Mouse (Mus musculus) urinary bladder, postnatal 14 days (tissue): ENCODE measurements around the gene Dnmt3l.
"Not testable (repeated sequence)": the region's sequence is repeated elsewhere in the genome, so short reads cannot be mapped to it uniquely, and the experiment has no call there.

Experiments
- DNase-seq: peaks from one replicate; pipeline ENCODE4 v3.0.0; 2021; ENCODE audit warnings: low spot score

Dnmt3l gene

GRCm38 (mm10) chr10:78086444-78087061 lies 44.8 kb downstream of the Dnmt3l start:
- DNase-seq, result no peak

GRCm38 (mm10) chr10:78087101-78087511 lies 45.4 kb downstream of the Dnmt3l start:
- DNase-seq, result no peak

- peak; percentile 30 for DNase-seq
Measured at GRCm38 (mm10) chr10:78090246-78090645, 48.5 kb downstream of the Dnmt3l start.

- DNase-seq, result no peak
Measured at GRCm38 (mm10) chr10:78090706-78091491, 49.2 kb downstream of the Dnmt3l start.

- DNase-seq, result peak; percentile 32
Measured at GRCm38 (mm10) chr10:78091865-78092724, 50.3 kb downstream of the Dnmt3l start.

GRCm38 (mm10) chr10:78092725-78093029 lies 50.9 kb downstream of the Dnmt3l start:
- no peak for DNase-seq

GRCm38 (mm10) chr10:78095221-78095620 lies 53.5 kb downstream of the Dnmt3l start:
- no peak for DNase-seq

GRCm38 (mm10) chr10:78095954-78096931 lies 54.5 kb downstream of the Dnmt3l start:
- DNase-seq, result no peak

GRCm38 (mm10) chr10:78099860-78100259 lies 58.1 kb downstream of the Dnmt3l start:
- DNase-seq, result not testable (repeated sequence)

GRCm38 (mm10) chr10:78100989-78101780 lies 59.4 kb downstream of the Dnmt3l start:
- DNase-seq, result no peak

GRCm38 (mm10) chr10:78104555-78105490 lies 63.1 kb downstream of the Dnmt3l start:
- DNase-seq, result peak; percentile 75

- peak; percentile 31 for DNase-seq
Measured at GRCm38 (mm10) chr10:78105548-78105947, 63.8 kb downstream of the Dnmt3l start.
